Mouse (Mus musculus) liver, adult 2 months (tissue): ENCODE data around the gene Nos1. TPM values are rescaled to one million over a fixed set of nuclear protein-coding genes. Genes with fewer than 3 reads are reported as not detected.
A peak's percentile ranks its signal among the peaks of the same experiment; 100 is the strongest.

ENCODE experiments used
- DNase-seq: peaks from one replicate; pipeline ENCODE4 v3.0.0-alpha.2; 2011; ENCODE audit warnings: low read depth, low spot score; ENCODE audit errors: extremely low read depth
- H3K27ac ChIP-seq: fragments of 200-500 bp; replicated peaks from 2 replicates; pipeline ENCODE4 v1.5.1; 2012; ENCODE audit warnings: low read depth, mild to moderate bottlenecking, control low read depth, inconsistent platforms, low read length; ENCODE audit not compliant: insufficient read depth
- H3K27me3 ChIP-seq: fragments of 200-500 bp; 2 replicates; pipeline ENCODE4 v1.6.1; 2012; ENCODE audit warnings: mild to moderate bottlenecking, moderate library complexity, low read length, inconsistent platforms; ENCODE audit not compliant: control insufficient read depth, insufficient read depth
- H3K36me3 ChIP-seq: fragments of 200-500 bp; 2 replicates; pipeline ENCODE4 v1.6.1; 2012; ENCODE audit warnings: low read length, inconsistent platforms; ENCODE audit not compliant: control insufficient read depth, insufficient read depth
- H3K4me1 ChIP-seq: fragments of 200-500 bp; 2 replicates; pipeline ENCODE4 v1.6.1; 2011; ENCODE audit warnings: low read length; ENCODE audit not compliant: control insufficient read depth, insufficient read depth
- H3K4me3 ChIP-seq: fragments of 200-500 bp; 2 replicates; pipeline ENCODE4 v1.5.1; 2011; ENCODE audit warnings: low read depth, mild to moderate bottlenecking, control low read depth, low read length, moderate library complexity; ENCODE audit not compliant: insufficient read depth
- H3K79me2 ChIP-seq: fragments of 200-500 bp; 2 replicates; pipeline ENCODE4 v1.6.1; 2012; ENCODE audit warnings: inconsistent platforms, mild to moderate bottlenecking, low read length, moderate library complexity; ENCODE audit not compliant: control insufficient read depth, insufficient read depth
- H3K9ac ChIP-seq: fragments of 200-500 bp; 2 replicates; pipeline ENCODE4 v1.6.1; 2012; ENCODE audit warnings: low read depth, mild to moderate bottlenecking, control low read depth, inconsistent platforms, low read length
- CTCF ChIP-seq: fragments of 200-500 bp; IDR thresholded peaks from 2 replicates; pipeline ENCODE4 v1.5.1; 2011; ENCODE audit warnings: low read depth, low read length, control low read depth
- POLR2A ChIP-seq: fragments of 200-500 bp; IDR thresholded peaks from 2 replicates; pipeline ENCODE4 v1.6.1; 2011; ENCODE audit warnings: low read length, control low read depth; ENCODE audit not compliant: insufficient read depth; ENCODE audit errors: extremely low read depth
- WGBS: fragments of 180-500 bp; shearing (Covaris S2); methylation state at CpG from one replicate; pipeline ENCODE4 v1.1.7; 2018; 5-methylcytosine and 5-hydroxymethylcytosine counted together
- polyA plus RNA-seq: library from polyadenylated mRNA; depleted of rRNA; stranded (reverse); fragments of >200 nt; gene quantifications from 2 replicates; pipeline ENCODE4 v1.2.3, GENCODE M21; 2012; rRNA removed
- total RNA-seq: library from RNA; depleted of rRNA; stranded (reverse); fragments of >200 nt; gene quantifications from 2 replicates; pipeline ENCODE4 v1.2.3, GENCODE M21; 2014; rRNA removed

Gene Nos1
- total and polyA plus RNA-seq, 2 experiments: 0.05 to 0.09 TPM

GRCm38 (mm10) chr5:118005728-118006127 lies 224.9 kb downstream of the Nos1 start:
- Histone ChIP-seq H3K36me3 (peaks cover 28% of the 10 kb centered on the region; the same call in 1 of the 2 replicates), H3K4me1 (no peaks in the 10 kb centered on the region)

GRCm38 (mm10) chr5:118008344-118008743 lies 227.5 kb downstream of the Nos1 start:
- no peaks in the 10 kb centered on the region for H3K27me3 ChIP-seq
- H3K4me1 ChIP-seq: no peaks in the 10 kb centered on the region
- no peak overlapping the region for H3K4me3 ChIP-seq
- H3K9ac ChIP-seq: no peak overlapping the region
- TF ChIP-seq CTCF: no peak
- TF ChIP-seq POLR2A: no peak
- H3K79me2 ChIP-seq: no peaks in the 10 kb centered on the region
- H3K36me3 ChIP-seq: peaks cover 17% of the 10 kb centered on the region; the same call in 1 of the 2 replicates
- H3K27ac ChIP-seq: no peak overlapping the region
- no peak for DNase-seq
- WGBS: 89% methylated on average over 13 of the region's 13 CpGs

More at GRCm38 (mm10) chr5:118005728-118006127, 224.9 kb downstream of the Nos1 start:
- DNase-seq: peak; percentile 70
- TF ChIP-seq POLR2A (no peak), CTCF (no peak)
- H3K9ac ChIP-seq: no peak overlapping the region
- WGBS: 7% methylated on average over 1 of the region's 1 CpGs
- no peaks in the 10 kb centered on the region for H3K27me3 ChIP-seq
- H3K79me2 ChIP-seq: no peaks in the 10 kb centered on the region
- no peak overlapping the region for H3K27ac ChIP-seq
- no peak overlapping the region for H3K4me3 ChIP-seq

Other genes with a start within 250 kb of the Nos1 start
- gene Fbxo21, start 195.7 kb downstream of the Nos1 start, total RNA-seq: 55.8 and 83.0 TPM in 2 replicates
- 41.9 and 79.0 TPM in 2 replicates for gene Fbxo21, start 195.7 kb downstream of the Nos1 start, polyA plus RNA-seq
- 0.18 and 0.94 TPM in 2 replicates for gene Tesc, start 246.7 kb downstream of the Nos1 start, total RNA-seq
- 0.35 and 0.41 TPM in 2 replicates for gene Tesc, start 246.7 kb downstream of the Nos1 start, polyA plus RNA-seq